Mouse (Mus musculus): ENCODE data around the gene Phf21a.
"Not testable (repeated sequence)": the region's sequence is repeated elsewhere in the genome, so short reads cannot be mapped to it uniquely, and the experiment has no call there.

The Phf21a gene

DNA sequence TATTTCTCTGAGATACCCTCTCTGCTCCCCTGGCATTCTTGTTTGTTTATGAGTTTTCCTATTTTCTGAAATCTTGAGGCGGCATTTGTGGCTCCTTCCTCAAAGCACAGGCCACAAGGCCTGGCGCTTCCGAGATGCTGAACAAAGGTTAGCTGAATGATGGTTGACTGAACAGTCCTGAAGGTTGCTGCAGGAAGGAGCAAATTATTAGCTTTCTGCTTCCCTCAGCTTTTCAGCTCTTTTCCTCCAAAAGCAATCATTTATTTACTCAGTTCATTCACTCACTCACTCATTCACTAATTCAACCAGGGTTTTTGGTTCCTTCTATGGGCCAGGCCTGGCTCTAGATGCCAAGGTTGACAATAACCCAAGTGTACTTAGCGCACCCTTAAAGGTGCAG lies 10.7 kb upstream of the Phf21a start:
- no peak for DNase-seq (ENCODE audit: inconsistent ontology term)

GRCm38 (mm10) chr2:92085721-92086120 lies 7.2 kb upstream of the Phf21a start:
- DNase-seq (ENCODE audit: inconsistent ontology term): no peak

GRCm38 (mm10) chr2:92087065-92087464 lies 5.9 kb upstream of the Phf21a start:
- DNase-seq (ENCODE audit: inconsistent ontology term): no peak

GRCm38 (mm10) chr2:92089782-92090181 lies 3.1 kb upstream of the Phf21a start:
- DNase-seq (ENCODE audit: inconsistent ontology term): no peak

- not testable (repeated sequence) for DNase-seq (ENCODE audit: inconsistent ontology term)
Measured at GRCm38 (mm10) chr2:92093503-92093902, 586 bp downstream of the Phf21a start.

GRCm38 (mm10) chr2:92094078-92094477 lies 1.2 kb downstream of the Phf21a start:
- no peak for DNase-seq (ENCODE audit: inconsistent ontology term)

DNA sequence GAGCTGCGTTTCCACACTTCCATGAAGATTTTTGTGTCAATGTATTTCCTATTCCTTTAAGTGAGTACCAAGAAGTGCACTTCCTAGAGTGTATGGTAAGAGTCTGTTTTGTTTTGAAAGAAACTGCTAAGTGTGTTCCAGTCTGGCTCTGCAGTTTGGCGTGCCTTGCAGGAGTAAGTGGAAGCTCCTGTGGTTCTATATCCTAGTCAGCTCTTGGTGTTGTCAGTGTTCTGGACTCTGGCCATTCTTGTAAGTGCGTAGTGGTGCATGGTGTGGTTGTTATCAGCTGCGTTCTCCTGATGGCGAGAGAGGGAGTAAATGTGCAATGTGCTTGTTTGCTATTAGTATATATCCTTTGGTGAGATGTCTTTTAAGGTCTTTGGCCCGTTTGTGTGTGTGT lies 7.9 kb downstream of the Phf21a start:
- DNase-seq (ENCODE audit: inconsistent ontology term): no peak

- DNase-seq (ENCODE audit: inconsistent ontology term): no peak
Measured at GRCm38 (mm10) chr2:92124523-92124922, 31.6 kb downstream of the Phf21a start.

DNA sequence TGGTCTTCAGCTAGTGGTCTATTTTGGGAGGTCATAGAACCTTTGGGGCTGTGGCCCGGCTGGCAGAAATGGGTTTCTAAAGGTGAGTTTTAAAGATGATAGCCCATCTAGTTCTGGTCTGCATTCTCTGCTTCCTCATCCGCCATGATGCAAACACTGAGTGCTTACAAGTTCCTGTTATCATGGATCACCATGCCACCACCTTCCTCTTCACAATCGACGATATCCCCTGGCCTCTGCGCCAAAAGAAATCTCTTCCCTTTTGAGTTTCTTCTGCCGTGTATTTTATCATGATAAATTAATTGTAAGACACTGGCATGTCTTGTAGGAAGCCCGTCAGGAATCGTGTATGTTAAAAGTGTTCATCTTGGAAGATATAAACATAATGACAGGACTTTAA lies 32.4 kb downstream of the Phf21a start:
- DNase-seq (ENCODE audit: inconsistent ontology term): no peak

GRCm38 (mm10) chr2:92130071-92130470 lies 37.2 kb downstream of the Phf21a start:
- no peak for DNase-seq (ENCODE audit: inconsistent ontology term)

GRCm38 (mm10) chr2:92138736-92139135 lies 45.8 kb downstream of the Phf21a start:
- DNase-seq (ENCODE audit: inconsistent ontology term): no peak

DNA sequence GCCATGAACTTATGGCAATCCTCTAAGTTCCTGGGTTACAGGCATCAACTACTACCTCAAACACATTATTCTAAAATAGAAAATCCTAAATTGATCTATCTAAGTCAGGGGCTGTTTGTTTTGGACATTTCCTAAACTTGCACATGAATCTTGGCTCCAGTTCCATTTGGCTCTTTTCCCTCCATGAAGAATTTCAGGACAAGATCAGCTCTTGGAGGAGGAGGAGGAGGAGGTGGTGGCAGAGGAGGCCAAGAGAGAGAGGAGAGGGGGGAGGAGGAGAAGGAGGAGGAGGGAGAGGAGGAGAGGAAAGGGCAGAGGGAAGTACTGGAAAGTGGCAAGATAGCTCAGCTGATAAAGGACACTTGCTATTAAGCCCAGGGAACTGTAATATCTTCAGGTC lies 46.4 kb downstream of the Phf21a start:
- DNase-seq (ENCODE audit: inconsistent ontology term): no peak

GRCm38 (mm10) chr2:92140383-92140782 lies 47.5 kb downstream of the Phf21a start:
- DNase-seq (ENCODE audit: inconsistent ontology term): no peak

DNA sequence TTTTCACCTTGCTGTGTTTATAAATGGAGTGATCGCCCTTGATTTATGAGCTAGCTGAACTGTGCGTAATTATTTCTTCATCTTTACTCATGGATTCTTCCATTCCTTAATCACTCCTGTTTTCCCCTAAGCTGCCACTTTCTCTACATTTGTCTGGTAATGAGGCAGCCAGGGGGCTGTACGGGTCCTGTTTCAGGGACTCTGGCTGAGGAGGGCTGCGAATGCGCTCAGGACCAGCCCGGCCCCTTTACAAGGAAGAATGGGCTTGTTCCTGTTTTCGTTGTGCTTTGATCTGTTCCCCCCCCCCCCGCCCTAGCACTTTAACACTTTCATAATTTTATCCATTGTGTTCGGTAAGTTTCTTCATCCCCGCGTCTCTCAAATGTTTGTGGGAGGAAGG lies 48.2 kb downstream of the Phf21a start:
- DNase-seq (ENCODE audit: inconsistent ontology term): no peak

DNA sequence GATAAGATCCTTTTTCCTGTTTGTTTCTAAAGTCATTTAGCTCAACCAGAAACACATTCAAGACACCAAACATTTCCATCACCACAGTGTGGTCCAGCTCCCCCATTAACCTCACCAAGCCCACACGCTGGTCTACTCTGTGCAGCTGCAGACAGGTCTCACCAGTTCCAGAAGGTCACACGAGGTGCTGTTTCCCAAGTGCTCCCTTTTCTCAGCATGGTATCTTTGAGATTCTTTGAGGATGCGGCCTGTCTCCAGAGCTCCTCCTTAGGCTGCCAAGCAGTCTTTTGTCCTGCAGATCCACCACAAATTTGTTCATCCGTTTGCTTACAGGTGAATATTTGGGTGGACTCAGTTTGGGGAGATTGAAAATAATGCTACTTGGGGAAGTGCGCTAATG lies 51.0 kb downstream of the Phf21a start:
- no peak for DNase-seq (ENCODE audit: inconsistent ontology term)

DNA sequence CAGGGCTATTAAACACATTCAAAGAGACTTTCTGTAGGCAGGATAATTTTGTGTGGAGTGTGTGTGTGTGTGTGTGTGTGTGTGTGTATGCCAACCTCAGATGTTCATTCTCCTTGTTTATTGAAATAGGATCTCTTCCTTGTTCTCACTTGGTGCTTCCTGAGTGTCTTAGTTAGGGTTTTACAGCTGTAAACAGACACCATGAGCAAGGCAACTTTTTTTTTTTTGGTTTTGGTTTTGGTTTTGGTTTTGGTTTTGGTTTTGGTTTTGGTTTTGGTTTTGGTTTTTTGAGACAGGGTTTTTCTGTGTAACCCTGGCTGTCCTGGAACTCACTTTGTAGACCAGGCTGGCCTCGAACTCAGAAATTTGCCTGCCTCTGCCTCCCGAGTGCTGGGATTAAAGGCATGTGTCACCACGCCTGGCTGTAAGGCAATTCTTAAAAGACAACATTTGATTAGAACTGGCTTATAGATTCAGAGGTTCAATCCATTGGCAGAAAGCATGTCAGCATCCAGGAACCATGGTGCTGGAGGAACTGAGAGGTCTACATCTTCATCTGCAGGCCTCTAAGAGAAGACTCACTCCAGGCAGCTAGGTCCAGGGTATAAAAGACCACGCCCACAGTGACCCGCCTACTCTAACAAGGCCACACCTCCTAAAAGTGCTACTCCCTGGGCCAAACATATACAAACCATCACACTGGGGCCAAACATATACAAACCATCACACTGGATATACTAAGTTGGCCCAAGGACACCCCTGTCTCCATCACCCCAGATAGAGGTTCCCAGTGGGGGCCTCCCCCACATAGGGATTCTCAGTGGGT lies 55.2 kb downstream of the Phf21a start:
- not testable (repeated sequence) for DNase-seq (ENCODE audit: inconsistent ontology term)

- DNase-seq (ENCODE audit: inconsistent ontology term): no peak
Measured at GRCm38 (mm10) chr2:92164291-92164690, 71.4 kb downstream of the Phf21a start.

DNA sequence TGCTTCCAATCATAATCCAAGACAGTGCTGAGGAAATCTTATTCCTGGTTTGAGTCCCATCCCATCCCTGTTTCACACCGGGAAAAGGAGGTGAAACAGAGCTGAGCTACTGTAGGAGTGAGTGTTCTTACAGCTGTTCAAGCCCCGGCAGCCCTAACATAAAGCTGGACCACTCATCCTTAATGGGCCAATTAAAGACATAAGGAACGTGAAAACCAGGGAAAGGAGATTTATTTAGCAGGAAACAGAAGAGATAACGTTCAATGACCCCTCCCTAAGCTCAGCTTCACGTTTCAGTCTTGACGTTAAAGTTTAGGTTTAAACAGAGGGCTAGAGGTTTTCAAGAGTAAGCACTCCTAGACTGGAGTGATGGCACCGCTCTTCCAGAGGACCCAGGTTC lies 74.0 kb downstream of the Phf21a start:
- DNase-seq (ENCODE audit: inconsistent ontology term): no peak

GRCm38 (mm10) chr2:92171046-92171643 lies 78.2 kb downstream of the Phf21a start:
- DNase-seq (ENCODE audit: inconsistent ontology term): no peak

GRCm38 (mm10) chr2:92172300-92172699 lies 79.4 kb downstream of the Phf21a start:
- DNase-seq (ENCODE audit: inconsistent ontology term): no peak

DNA sequence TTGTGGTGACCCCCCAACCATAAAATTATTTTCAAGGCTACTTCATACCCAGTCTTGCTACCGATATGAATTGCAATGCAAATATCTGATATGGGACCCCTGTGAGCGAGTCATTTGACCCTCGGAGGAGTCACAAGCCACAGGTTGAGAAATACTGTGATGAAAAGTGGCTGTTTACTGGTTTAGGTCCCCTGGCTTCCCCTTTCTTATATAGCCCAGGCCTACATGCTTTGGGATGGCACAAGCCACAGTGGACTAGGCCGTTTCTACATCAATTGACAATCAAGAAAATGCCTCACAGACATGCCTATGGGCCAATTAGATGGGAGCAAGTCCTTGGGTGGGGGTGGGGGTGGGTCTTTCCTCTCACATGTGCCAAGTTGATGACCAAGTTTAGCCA lies 80.3 kb downstream of the Phf21a start:
- no peak for DNase-seq (ENCODE audit: inconsistent ontology term)

DNA sequence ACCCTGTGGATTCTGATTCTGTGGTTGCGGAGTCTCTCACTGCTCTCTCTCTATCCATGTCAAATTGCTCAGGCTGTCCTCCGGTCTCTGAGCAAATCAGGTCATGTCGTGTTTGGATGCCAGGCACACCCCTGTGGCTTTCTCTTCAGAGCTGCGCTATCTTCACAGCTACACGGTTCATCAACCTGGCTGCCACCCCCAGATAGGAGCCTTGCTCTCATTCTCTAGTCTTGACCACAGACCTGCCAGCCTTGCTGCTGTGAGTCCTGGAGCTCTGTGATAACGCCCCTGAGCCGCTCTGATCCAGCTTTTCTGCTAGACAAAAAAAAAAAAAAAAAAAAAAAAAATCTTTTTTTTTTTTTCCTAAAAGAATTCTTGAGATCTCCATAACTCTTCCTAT lies 81.3 kb downstream of the Phf21a start:
- DNase-seq (ENCODE audit: inconsistent ontology term): no peak

DNA sequence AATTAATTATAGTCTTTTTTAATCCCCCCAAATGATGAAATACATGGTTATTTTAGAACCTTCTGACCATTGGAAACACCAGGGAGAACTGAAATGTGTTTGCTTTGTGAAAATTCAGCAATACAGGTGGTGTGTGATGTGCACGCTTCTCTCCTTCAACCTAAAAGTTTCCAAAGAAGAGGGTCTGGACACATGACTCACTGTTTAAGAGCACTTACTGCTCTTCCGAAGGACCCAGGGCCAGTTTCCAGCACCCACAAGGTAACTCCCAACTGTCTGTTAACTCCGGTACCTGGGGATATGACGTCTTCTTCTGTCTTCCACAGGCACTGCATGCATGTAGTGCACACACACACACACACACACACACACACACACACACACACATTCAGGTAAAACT lies 82.1 kb downstream of the Phf21a start:
- no peak for DNase-seq (ENCODE audit: inconsistent ontology term)

GRCm38 (mm10) chr2:92176292-92176691 lies 83.4 kb downstream of the Phf21a start:
- DNase-seq (ENCODE audit: inconsistent ontology term): no peak
